Mouse (Mus musculus): Measurements from ENCODE around the gene Zeb2.

GRCm38 (mm10) chr2:45101586-45101985 lies 15.6 kb downstream of the Zeb2 start:
- TF ChIP-seq CTCF (IDR thresholded peaks at IDR 0.05; ENCODE audit: borderline replicate concordance, extremely low read depth, insufficient read depth, insufficient read length) (no peak), POLR2A (IDR thresholded peaks at IDR 0.05; ENCODE audit: borderline replicate concordance, extremely low read depth, insufficient read depth, insufficient read length, poor library complexity, severe bottlenecking) (no peak)
